Mouse (Mus musculus) right cerebral cortex, adult 18-20 months (tissue): Measurements from ENCODE around the gene Sp9.

Experiments
- DNase-seq: peaks from one replicate; pipeline ENCODE4 v3.0.0; 2022; ENCODE audit warnings: mixed read lengths

Gene Sp9

GRCm38 (mm10) chr2:73275261-73276040 lies 3.7 kb downstream of the Sp9 start:
- DNase-seq: no peak

- no peak for DNase-seq
Observed at GRCm38 (mm10) chr2:73276141-73276571, 4.4 kb downstream of the Sp9 start.

DNA sequence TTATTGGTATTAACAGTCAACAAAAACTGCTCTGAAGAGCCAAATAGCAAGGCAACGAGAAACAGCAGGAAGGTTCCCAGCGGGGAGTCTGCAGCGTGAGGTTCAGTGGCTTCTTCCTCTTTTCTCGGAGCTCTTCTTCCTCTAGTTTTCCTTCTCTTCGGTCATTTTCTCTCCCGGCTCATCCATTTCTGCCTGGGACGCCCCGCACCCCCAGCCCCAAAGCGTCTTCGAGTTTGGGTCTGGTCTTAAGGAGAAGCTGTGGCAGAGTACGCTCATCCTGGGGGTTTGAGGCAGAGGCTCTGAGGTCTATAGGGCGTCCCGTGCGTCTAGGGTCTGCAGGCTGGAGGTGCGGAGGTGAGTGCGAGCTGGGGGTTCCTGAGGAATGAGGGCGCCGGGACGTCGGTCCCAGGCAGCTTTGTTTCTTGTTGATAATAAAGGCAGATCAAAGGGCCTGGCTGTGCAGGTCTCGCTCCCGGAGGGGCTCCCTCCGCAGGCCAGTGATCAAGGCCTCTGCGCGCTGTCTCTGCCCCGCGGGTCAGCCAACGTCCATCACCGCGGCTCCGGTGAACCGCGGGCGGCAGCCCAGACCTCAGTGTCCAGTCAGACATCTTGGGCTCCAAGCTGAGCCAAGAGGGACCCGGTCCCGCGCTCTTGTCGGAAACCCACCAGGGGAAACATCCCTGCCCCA lies 5.4 kb downstream of the Sp9 start:
- DNase-seq: no peak

GRCm38 (mm10) chr2:73277709-73278075 lies 6.0 kb downstream of the Sp9 start:
- no peak for DNase-seq

DNA sequence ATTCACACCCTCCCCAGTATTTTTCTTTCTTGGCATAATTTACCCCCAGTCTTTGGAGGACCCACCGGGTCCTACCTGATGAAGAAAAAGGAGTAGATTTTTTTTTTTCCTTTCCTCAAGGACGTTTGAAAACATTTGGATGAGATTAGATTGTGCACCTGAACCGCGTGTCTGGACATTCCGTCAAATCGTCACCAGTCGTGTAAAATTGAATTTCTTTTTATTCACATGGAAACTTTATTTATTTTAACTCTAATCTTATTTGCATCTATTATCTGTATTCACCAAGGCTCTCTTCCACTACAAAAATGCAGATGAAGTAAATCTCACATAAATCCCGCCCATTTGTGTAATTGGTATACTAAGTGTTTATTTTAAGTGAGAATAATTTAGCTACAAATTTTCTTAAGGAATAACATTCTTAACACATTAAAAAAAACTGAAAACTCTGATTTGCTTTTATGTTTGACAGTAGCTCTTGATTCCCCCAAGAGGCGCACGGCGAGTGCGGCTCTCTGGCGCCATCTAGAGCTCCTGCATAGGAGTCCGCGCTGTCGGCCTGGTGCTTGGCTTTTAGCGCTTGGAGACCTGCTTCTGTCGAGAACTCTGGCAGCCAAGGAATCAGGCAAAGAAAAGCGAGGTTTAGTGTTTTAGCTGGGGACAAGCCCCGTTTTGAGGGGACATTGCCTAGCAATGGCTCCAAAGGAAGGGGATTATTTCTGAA lies 6.6 kb downstream of the Sp9 start:
- DNase-seq: peak; percentile 89

DNA sequence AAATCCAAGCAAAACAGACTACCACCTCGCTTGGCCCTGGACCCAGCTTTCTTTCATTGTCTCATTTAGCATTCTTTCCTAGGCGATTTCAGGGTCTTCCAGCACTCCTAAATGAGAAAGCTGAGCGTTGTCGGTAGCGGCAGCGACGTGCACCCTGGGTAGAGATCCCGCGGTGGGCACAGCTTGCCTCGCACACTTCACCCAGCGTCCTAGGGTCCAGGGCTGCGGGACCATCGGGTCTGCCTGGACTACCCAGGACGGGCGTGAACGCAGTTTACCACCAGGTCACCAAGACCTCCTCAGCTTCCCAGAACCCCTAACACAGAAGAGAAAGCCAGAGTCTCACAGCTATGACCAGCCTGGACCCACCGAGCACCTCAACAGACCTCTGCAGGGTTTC lies 7.1 kb downstream of the Sp9 start:
- DNase-seq: no peak

GRCm38 (mm10) chr2:73279271-73280038 lies 7.7 kb downstream of the Sp9 start:
- no peak for DNase-seq

- DNase-seq: no peak
Observed at GRCm38 (mm10) chr2:73280356-73281047, 8.8 kb downstream of the Sp9 start.

DNA sequence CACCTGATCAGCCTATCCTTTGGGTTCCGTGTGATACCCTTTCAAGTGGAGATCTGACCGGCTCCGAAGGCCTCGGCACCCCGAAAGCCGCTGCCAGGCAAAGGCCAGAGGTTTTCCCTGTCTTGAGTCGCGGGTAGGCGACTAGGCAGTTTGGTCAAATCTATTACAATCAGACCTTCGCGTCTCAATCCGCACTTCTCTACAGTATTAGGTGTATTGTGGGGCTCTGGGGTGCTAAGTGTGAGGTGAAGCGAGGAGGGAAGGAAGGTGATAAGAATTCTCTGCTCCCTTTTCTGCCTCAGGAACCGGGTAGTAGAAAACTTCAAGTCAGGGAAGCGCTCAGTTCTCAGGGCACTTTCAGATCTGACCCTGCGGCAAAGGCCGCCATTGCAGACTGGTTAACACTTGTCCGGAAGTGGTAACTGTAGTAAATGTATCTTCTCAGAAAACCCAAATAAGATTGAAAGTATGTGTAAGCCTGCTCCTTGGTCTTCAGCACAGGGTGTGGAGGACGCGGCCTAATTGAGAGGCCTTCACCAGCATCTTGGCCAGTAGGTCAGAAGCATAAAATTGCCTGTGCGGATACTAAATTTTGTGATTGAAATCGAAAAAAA lies 9.4 kb downstream of the Sp9 start:
- DNase-seq: no peak

DNA sequence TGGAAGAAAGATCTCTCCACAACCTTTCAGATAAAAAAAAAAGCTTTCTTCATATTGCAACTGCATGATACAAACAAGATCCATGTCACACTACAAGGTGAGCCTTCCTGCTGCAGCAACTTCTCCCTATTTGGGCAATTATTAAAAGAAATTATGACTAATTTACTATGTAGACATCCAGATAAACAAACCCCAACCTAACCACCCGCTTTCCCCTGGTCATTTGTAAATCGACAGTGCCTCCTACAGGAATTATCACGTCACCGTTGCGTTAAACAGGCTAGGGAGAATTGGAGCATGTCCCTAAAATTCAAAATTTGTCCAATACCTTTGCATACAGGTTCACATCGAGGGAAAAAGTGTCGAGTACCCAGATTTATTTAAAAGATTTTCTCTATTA lies 10.0 kb downstream of the Sp9 start:
- no peak for DNase-seq

DNA sequence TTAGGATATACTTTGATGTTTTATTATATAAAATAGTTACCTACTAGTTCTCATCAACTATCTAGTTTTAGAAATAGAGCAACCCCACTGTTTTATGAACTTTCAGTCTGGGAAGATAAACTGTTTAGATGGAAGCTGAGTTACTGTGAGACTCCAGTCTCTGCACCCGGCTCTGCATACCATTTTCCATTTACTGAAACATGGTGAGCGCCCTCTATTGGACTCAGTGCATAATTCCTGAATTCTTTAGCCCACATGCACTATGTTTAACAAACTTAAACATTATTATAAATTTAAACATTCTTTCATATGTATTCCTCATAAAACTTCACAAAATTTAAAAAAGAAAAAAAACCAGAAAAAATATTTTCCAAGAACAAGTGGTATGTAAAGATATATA lies 13.9 kb downstream of the Sp9 start:
- no peak for DNase-seq

DNA sequence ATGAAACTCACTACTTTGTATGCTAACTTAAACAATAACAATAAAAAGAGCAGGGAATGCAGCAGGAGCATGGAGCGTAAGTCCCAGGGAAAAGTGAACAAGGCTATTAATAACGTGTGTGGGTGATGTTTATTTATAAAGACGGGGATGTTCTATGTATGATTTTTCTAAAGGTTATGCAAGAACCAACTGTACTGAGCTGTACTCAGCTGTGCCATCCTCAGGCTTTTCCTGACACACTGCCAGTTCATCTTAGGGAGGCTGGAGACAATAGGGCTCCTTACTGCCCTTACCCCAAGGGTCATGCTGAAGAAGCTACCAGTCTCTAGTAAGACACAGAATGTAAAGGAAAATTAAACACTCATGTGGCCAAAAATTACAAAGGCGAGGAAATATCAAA lies 19.4 kb downstream of the Sp9 start:
- DNase-seq: peak; percentile 15

DNA sequence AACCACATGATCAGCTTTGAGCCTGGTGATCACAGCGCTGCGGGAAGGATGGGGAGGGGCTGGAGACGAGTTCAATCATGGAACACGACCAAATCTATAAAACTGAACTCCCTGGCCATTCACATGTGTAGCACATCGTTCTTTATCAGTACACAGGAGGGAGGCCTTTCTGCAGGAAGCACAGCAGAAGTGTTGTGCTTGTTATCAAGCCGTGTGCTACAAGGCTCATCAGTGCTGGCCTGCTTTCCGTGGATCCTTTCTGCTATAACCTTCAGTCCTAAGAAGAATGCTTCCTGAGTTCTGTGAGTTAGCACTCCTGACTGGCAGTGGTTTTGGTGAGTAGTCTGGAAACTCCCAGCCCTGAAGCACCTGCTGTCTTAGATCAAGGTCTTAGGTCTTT lies 23.3 kb downstream of the Sp9 start:
- DNase-seq: no peak

- no peak for DNase-seq
Observed at GRCm38 (mm10) chr2:73298154-73298553, 26.4 kb downstream of the Sp9 start.

DNA sequence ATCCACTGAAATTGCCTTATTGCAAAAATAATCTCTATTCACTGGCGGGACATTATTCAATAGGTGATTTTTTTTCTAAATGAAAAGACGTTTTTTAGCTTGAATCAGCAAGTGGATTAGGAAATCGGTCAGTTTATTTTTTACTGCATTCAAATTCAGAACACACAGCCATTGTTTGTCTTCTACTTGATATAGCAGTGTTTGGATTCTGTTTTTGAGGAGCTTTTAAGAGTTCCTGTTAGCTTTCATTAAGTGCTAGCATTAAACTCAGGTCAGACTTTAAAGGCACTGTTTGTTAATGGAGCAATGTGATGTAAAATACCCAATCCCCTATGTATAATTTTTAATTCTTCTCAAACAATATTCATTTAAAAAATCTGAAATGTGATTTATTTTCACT lies 27.1 kb downstream of the Sp9 start:
- no peak for DNase-seq

- no peak for DNase-seq
Observed at GRCm38 (mm10) chr2:73301979-73302378, 30.3 kb downstream of the Sp9 start.

- DNase-seq: no peak
Observed at GRCm38 (mm10) chr2:73302722-73303121, 31.0 kb downstream of the Sp9 start.

DNA sequence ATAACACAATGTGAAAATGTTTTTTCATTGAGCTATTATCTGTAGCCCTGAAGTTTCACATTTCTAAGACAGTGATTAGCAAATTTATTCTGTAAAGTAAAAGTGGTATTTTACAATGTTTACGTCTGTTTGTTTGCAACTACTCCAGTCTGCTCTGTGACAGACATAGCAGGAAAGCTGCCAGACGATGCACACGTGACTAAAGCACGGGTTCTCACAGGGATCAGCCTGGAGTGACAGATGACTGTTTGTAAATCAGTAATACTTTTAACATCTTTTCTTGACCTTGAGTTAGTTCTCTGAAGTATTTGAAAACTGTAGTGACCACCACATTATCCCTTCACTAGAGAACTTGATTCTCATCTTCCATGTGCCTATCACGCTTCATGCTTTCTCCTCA lies 32.8 kb downstream of the Sp9 start:
- DNase-seq: no peak

DNA sequence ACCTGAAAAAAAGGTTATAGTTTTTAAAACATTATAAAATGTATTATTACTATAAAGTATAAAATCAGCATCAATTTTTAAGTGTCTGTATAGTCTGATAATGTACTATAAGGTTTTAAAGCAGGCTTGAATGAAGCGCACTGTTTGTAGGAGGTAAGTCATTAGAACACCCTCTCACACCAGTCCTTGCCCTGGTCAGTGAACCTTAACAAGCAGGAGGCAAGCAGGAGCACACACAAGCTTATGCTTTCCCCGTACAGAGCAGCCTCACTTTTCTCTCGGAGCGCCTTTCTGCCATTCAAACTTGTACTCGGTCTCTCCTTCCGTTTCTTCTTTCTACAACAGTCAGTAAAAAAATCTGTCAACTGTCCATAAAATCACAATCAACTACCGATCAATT lies 34.3 kb downstream of the Sp9 start:
- DNase-seq: no peak

DNA sequence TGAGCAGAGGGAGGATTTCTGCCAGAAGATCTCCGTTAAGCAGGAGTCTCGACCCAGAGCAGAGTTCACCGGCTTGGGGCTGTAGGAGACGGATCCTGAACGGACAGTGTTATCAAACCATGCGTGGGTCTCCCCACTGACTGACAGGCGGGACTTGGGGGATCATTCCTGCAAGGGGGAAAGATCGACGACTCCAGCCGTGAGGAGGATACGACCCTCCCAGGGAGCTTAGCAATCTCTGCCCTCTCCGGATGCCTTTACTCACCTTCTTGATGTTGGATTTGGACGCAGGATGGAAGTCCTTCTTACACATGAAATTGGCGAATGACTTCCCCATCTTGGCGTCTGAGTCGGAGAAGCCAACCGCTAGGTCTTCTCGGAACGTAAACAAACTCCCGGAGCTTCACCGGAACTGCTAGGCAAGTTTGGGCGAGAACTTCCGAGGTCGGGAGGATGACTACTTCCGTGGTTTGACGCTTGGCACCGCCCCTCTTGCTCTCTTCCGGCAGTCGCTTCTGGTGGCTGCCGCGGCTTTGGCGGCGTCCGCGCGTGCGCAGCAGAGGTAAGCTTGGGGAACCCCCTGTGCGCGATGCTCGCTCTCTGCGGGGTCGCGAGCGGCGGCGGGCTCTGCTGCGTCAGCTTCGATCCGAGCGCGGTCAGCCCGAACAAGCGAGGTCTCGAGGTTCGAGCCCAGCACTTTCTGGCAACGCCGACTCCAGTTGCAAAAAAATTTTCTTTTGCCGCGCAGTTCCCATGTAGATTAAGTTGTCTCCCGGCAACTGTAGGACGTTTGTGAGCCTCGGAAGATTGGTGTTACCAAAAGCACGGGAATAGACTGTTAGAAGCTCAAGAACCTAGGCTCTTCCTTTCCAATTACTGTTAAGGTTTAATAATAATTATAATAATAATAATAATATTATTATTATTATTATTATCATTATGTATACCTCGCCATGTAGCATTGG lies 40.7 kb downstream of the Sp9 start, which contains the start of the genes Scrn3 and Cir1:
Gene Scrn3 (plus strand): TSS at position 450 of the 965 bp plus-strand sequence.
Gene Cir1 (minus strand): TSS at position 550 of the 965 bp plus-strand sequence.
- peak; percentile 97 for DNase-seq

GRCm38 (mm10) chr2:73313117-73313501 lies 41.4 kb downstream of the Sp9 start:
- DNase-seq: peak; percentile 12
